Mouse (Mus musculus) layer of hippocampus, postnatal 36 days (tissue): ENCODE measurements around the gene Ttbk2. TPM values are rescaled to one million over a fixed set of nuclear protein-coding genes. Genes with fewer than 3 reads are reported as not detected.

ENCODE experiments used
- DNase-seq, 2 experiments: peaks; one replicate each; pipeline ENCODE4 v3.0.0; 2022
- total RNA-seq, 2 experiments: library from RNA; stranded (reverse); gene quantifications; 2 replicates each; pipeline ENCODE4 v1.2.3; 2021

Ttbk2 gene
- total RNA-seq, 2 experiments from 2014 or later = 69.6 to 72.2 TPM

DNA sequence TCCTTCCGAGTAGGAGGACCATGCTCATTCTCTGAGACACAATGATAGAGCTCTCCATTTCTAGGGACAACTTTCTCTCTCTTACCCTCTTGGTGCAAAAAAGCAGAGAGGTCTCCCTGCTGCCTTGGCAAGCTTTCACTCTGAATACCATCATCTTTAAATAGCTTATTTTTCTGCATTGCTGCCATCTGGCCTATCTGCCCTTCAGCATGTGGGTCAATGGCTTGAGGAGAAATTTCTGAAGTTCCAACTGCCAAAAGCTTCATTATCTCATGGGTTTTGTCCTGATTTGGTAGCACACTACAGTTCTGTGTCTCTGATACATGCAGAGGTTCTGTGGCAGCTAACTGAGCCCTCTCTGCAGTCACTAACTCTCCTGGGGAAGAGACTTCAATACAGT lies 104.9 kb downstream of the Ttbk2 start:
- DNase-seq = no peak

DNA sequence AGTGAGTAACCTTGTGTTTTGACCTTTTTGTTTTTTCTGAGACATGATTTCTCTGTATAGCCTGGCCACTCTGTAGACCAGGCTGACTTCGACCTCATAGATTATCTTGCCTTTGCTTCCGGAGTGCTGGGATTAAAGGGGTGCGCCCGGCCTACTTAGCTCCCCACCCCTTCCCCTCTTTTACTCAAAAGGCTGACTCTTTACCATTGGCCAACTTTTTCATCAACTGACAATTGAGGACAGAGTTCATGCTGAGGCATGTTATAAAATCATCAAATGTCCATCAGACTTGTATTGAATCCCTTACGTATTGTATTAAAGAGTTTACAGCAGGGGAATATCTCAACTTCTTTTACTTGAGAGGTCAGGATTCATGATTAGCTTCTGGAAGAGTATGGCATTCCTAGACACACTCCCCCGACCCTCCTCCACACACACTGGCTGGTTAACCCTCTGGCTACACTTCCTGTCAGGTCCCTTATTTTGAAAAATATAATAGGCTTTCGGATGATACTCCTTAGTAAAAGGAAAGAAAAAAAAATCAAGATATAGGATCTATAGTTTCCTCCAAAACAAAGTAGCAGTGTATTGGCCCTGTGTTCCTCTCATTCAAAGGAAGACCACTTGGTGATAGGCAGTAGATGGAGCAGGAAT lies 118.4 kb downstream of the Ttbk2 start:
- no peak for DNase-seq

DNA sequence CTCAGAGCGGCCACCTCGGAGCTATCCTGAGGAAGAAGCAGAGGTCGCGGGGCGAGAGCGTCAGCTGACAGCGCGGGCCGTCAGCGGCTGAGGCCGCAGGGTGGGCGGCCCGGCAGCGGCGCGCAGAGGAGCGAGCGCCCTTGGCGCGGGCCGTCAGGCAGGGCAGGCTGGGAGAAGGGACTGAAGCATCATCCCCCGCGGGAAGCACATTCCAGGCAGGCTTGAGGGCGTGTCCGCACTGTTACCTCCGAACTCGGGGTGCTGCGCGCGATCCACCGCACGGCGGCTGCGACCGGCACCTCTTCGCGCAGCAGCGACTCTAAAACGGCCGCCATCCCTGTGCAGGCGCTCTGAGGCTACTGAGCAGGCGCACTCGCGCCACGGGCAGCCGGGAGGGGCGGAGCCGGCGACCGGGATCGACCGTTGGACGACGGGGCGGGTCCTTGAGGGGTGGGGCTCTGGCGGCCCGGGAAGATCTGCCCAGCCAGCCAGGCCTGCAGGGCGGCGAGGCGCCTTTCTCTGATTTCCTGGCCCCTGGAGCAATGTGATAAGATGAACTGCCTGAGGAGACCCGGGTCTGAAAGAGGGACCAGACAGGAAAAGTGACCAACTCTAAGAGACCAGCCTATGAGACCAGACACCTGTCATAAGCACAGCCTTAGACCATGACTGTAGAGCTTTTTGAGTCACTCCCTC lies 119.1 kb downstream of the Ttbk2 start:
- peak; percentile 90 to 92 for DNase-seq

DNA sequence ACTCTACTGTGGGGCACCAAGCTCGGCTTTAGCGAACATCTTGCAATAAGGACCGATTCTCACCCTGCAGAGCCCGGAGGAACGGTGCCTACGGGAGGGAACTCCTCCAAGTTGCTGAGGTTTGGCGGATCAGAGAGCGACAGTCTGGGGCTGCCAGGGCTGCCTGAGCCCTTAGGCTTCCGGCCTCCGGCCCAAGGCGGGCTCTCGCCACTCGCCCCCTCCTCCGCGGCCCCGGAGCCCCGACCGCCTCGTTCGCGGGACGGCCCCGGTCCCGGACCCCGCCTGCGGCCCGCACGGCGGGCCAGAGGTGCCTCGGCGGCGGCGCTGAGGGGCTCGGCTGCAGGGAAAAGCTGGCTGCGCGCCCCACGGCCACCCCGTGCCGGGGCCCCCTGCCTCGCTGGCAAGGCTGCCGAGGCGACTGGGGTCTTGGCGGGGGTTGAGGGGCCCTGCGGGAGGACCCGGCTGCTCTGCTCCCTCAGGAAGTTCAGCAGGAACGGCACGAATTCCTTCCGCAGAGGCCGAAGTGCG lies 119.7 kb downstream of the Ttbk2 start:
- peak in 1 of 2 experiments; percentile 12 for DNase-seq

DNA sequence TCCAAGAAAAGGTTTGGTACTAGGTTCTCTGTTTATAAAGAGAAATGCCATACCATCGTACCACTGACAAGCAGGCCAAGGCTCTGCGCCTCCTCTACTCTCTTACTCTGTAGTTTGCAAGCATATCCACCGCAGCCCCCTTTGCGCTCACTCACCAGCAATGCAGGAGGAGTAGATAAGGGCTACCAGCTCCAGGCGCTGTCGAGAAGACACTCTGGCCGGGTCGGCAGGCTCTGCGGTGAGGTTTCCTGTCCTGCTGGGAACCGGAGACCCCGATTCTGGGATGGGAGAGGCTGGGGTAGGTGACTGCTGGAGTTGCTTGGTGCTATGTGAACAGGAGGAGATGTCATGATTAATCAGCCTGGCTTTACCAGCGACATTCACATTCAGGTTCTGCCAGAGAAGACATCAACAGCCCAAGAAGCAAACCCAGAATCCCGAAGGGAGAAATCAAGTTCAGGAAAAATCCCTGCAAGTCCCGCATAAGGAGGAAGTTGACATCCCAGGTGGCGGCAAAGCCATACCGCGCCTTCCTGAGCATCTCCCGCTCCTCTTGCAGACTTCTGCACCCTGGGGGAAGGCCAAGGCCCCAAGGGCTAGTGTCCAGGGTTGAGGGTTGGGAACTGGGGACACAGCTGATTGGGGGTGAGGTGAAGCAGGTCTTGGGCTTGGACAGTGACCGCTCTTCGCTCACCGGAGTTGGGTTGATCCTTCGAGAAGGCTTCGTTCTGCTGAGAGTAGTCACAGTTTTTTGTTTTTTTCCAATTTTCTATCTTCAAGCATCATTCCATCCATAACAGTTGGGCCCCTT lies 120.4 kb downstream of the Ttbk2 start:
- DNase-seq = peak; percentile 9 to 20

DNA sequence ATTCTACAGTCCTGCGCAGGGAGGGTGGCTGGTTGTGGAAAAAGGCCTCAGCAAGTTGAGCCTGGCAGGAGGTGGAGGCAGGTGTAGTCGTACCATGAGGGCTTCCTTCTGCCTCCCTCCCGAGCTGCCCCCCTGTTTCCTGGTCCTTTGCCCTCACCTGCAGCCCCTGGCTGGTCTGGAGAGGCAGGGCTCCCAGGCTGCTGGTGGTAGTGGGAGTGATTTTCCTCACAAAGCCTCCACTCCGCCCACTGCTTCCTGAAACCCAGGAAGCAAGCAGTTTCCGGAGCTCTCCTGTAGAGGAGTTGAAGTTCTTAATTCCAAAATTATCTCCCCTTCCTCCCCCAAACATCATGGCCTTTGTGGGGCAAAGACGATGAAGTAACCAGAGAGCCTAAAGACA lies 126.2 kb downstream of the Ttbk2 start:
- no peak for DNase-seq

DNA sequence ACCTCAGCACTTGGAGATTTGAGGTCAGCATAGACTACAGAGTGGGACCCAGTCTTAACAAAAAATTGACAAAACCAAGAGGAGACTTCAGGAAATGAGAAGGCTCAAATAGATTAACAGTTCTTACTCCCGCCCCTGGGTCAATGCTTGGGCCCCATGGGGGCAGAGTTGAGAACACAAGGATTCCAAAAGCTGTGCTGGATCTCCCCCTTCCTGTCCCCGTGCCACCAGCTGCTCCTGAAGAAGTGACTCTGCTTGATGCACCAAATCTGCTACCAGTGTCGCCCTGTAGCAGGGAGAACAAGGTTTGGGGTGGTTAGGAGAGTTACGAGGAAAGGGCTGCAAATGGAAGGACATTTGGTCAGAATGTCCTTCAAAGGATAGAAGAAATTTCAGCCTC lies 126.8 kb downstream of the Ttbk2 start:
- no peak for DNase-seq

DNA sequence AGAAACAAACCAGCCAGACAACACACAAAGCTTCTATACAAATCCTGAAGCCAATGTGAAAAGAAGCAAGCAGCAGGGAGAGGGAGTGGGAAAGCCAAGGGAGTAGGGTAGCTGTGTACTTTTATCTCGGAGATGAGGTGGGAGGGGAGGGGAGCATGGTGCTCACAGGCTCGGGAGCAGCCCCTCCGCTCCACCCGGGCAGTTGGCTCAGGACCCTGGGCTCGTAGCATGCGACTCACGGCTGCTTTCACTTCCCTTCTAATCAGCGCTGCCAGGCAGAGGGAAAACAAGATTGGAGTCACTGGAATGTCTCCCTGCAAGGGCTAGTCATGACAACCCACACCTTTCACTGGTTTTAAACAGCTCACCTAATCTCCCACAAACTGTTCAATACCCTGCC lies 127.9 kb downstream of the Ttbk2 start:
- DNase-seq = no peak

DNA sequence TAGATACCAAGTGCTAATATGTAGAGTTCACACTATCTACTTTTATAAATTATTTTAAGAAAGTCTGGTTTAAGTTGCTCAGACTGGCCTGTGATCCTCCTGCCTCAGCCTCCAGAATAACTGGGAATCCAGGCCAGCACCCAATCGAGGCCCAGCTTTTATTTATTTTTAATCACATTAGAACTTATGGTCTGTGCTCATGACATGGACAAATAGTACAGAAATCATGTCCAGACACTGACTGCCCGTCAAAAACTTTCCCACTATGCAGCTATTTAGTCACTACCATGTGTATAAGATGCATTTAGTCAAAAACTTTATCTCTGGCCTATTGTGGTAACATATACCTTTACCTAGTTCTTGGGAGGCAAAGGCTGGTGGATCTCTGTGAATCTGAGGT lies 128.5 kb downstream of the Ttbk2 start:
- no peak for DNase-seq

DNA sequence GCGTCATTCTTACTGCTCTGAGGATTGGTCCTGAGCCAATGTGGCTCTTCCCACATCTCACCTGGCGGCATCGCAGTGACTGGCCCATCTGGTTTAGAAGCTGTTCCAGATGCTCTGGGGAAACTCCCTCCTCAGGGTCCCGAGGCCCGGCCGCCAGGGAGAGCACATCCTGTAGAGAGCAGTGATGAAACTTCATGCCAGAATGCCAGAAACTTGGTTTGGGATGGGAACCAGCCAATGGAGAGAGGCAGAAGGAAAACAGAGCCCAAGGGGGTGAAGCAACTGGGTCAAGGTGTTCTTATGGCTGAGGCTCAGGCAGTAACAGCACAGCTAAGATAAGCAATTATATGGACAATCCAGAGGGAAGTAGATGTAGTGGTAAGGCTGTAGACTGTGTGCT lies 129.6 kb downstream of the Ttbk2 start:
- DNase-seq = no peak

DNA sequence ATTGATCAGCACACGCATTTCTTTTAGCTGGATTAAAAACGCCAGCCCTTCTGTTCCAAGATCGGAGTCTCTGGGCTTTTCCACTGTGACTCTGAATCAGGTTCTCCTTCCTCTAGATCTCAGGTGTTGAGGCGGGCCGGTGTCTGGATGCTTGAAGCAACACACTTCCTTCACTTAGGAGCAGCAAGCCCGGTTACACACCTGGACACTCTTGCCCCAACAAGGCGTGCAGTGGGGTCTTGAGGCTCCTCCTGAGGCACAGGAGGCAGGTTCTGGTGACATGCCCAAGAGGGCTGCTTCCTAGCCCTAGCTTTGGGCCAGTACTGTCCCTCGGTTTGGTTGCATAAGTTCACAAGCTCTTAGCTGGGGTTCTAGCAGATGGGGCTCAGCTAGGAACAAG lies 131.9 kb downstream of the Ttbk2 start:
- DNase-seq = no peak

DNA sequence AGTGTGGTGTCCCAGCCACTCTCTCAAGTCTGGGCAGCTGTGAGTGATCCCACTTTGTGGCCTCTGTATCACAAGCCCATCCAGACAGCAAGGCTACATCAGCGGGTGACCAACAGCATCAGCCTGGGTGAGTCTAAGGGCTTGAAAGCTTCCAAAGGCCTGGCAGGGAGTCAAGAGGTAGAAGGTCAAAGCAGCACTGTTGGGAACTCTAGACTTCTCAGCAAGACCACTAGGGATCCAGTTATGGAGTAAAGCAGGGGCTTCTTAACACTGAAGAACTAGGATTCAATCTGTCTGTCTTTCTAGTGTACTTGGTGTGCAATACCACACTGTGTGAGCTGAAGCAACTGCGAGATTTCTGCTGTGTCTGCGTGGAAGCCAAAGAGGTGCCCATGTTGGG lies 137.0 kb downstream of the Ttbk2 start:
- DNase-seq = no peak

DNA sequence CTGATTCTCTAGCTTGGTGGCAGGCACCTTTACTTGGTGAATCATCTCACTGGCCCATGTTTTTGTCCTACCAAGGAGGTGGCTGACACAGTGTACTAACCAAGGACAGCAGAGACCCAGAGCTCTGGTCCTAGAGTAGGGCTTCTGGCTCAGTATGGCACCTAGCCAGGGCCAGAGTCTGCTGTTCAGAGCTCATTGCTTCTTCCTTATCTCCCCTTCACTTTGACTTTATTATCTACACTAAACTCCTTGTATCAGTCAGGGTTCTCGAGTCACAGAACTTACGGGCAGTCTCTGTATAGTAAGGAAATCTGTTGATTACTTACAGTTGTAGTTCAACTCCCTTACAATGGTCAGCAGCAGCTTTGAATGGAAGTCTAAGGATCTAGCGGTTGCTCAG lies 139.5 kb downstream of the Ttbk2 start:
- no peak for DNase-seq

DNA sequence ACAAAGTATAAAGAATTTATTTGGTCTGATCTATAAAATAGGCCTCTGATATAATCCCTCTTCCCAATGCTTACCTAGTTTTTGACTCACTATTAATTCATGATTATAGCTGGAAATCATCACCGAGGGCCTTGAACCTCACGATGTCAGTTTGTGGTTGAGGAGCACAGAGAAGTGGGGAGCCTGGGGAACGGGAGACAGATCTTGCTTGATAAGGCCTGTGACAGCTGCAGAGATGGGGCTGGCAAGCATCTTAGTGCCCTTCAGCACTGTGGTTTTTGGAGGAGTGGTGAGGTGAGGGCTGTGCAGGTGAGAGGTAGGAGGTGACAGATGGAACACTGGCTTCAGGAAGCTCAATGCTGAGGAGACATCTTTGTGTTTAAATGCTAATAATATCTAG lies 140.2 kb downstream of the Ttbk2 start:
- DNase-seq = no peak

DNA sequence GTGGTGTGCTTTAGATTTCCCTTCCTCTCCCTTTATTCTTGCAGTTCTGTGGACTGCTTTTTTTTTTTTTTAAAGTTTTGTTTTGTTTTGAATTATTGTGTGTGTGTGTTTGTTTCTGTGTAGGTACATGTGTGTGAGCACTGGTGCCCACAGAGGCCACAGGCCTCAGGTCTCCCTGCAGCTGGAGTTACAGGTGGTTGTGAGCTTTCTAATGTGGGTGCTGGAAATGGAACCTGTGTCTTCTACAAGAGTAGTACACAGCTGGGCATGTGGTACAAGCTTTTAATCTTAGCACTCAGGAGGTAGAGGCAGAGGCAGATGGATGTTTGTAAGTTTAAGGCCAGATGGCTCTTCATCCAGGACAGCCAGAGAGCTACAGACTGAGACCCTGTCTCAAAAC lies 143.4 kb downstream of the Ttbk2 start:
- no peak for DNase-seq

DNA sequence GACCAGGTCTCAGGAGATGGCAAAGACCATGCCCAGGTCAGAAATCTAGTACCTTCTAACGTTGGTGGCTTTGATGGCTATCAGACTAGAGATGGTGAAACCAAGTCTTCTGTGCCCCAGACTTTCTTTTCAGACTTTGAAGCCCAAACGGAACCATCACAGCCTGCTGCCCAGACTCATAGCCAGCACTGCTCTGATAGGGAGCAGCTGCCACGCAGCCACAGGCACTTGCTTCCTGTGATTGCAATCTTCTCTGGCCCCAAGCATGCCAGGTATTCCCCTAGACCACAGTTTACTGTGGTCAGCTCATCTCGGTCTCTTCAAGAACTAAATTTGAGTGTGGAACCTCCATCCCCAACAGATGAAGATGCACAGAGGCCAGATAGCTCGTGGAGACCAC lies 147.7 kb downstream of the Ttbk2 start:
- no peak for DNase-seq

DNA sequence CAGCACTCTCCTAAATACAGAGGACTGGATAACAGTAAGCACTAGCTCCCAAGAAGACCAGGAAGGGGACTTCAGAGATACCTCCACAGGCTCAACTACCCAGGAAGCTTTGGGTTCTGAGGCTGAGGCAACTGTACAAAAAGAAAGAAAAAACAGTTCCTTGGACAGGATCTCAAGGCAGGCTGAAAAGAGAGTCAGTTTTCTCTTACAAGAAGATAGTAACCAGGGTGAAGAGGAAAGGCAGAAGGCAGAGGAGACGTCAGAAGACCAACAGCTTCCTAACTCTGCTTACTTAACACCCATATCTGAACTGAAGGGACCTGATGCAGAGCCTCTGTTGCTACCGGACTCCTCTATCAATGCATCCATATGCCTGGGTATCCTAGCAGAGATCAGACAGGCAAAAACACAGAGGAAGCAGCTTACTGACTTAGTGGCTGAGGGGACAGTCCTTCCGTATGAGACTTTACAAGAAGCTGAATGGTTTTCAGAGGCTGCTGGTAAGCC lies 150.0 kb downstream of the Ttbk2 start:
- DNase-seq = no peak

DNA sequence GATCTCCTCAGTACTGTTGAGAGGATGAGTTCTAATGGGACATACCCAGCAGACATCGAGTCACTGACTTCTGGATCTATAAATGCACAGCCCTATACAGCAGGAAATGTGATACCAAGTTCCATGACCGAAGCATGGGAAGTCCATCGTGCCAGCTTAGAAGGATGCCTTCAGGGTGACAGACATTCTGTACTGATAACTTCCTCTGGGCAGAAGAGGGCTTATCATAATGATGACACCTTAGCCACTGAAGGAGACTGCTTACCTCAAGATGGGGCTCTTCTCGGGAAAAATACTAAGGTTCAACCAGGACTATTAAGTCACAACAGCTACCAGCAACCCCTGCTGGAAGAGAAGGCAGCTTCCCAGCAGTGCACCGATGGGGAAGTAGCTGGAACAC lies 152.6 kb downstream of the Ttbk2 start:
- DNase-seq = no peak

Other genes starting within 250 kb of the Ttbk2 start
- gene Haus2, start 241.2 kb downstream of the Ttbk2 start, total RNA-seq = 10 to 100 TPM; 13.2 to 14.0 TPM
- 10 to 100 TPM; 32.3 to 34.4 TPM for gene Lrrc57, start 241.1 kb downstream of the Ttbk2 start, total RNA-seq
- gene Stard9, start 221.5 kb downstream of the Ttbk2 start, total RNA-seq = 1 to 10 TPM; 8.4 to 9.0 TPM
- gene Cdan1, start 476 bp downstream of the Ttbk2 start, total RNA-seq = 10 to 100 TPM; 23.7 to 25.4 TPM
- 10 to 100 TPM; 43.6 to 44.5 TPM for gene Ubr1, start 120.1 kb upstream of the Ttbk2 start, total RNA-seq
- gene Tmem62, start 126.4 kb upstream of the Ttbk2 start, total RNA-seq = 10 to 100 TPM; 23.0 to 26.2 TPM
- gene Ccndbp1, start 157.8 kb upstream of the Ttbk2 start, total RNA-seq = 10 to 100 TPM; 57.0 to 58.5 TPM
- gene Epb42, start 186.5 kb upstream of the Ttbk2 start, total RNA-seq = not detected
- not detected for gene Tgm5, start 235.2 kb upstream of the Ttbk2 start, total RNA-seq